Mouse (Mus musculus): ENCODE data around the gene Col3a1. TPM values are rescaled to one million over a fixed set of nuclear protein-coding genes. Genes with fewer than 3 reads are reported as not detected.

Gene Col3a1
- polyA plus RNA-seq, 1 experiment from 2014 or later = 1,953 TPM

DNA sequence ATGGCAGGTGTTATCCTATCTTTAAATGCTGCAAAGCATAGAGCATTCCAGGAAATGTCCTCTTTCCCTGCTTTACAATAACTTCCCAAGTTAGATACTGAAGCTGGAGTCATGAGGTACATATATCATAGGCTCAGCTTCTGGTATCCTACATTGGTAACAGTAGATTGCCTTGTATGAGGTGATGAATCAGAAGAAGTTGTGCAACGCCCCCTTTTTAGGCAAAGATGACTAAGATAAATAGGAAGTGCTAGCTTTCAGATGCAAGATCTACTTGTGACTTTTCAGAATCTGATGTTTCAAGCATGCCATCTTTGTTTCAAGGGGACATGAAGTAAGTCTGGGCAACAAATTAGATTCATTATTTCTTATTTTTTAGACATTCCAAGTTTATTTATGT is 6.9 kb downstream of the Col3a1 start:
- Histone ChIP-seq H3K36me3 (no peaks in the 10 kb centered on the region), H3K27me3 (replicated peaks) (no peaks in the 10 kb centered on the region), H3K9me3 (no peaks in the 10 kb centered on the region), H3K4me2 (no peak overlapping the region), H3K9ac (no peak overlapping the region), H3K4me3 (replicated peaks) (no peak overlapping the region), H3K27ac (no peak overlapping the region), H3K4me1 (no peaks in the 10 kb centered on the region)
- 66% methylated on average over 1 of the region's 1 CpGs for WGBS
- no peak for ATAC-seq (ENCODE audit: insufficient read depth, low FRiP score, low read depth)

DNA sequence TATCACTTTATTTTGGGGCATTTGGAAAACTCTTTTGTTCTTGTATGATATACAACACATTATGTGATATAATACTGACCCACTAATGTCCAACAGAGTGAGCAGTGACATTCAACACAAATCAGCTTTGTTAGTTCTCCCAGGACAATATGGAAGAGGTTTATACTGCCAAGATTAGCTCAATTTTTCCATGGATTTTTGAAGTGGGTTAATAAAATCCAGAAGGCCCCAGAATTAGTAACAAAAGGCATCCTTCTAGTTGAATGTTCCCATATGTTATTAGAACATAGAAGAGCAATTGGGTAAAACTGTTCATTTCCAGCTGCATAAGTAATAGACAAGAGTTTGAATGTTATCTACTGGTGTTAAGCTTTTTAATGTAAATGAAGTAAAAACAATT is 9.5 kb downstream of the Col3a1 start:
- no peak overlapping the region for H3K4me3 ChIP-seq (replicated peaks)
- no peak overlapping the region for H3K9ac ChIP-seq
- no peak overlapping the region for H3K4me2 ChIP-seq
- H3K4me1 ChIP-seq = no peaks in the 10 kb centered on the region
- H3K9me3 ChIP-seq = no peaks in the 10 kb centered on the region
- ATAC-seq (ENCODE audit: insufficient read depth, low FRiP score, low read depth) = no peak
- no peaks in the 10 kb centered on the region for H3K27me3 ChIP-seq (replicated peaks)
- no peaks in the 10 kb centered on the region for H3K36me3 ChIP-seq
- no peak overlapping the region for H3K27ac ChIP-seq

DNA sequence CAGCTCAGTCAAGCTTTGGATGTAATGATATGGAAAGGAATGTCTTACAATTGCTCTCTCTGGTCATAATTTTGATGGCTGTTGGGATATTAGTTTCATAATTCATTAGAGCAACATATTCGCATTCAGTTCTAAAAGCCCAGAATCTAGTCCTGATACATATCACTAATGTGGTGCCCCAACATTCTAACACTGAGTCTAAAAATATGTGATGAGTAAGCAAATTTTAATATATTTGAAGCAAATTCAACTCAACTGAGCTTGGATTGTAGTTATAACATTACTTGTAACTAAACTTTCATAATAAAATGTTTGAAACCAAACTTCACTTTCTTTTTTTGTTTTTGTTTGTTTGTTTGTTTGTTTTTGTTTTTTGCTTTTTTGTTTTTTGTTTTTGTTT is 17.8 kb downstream of the Col3a1 start:
- H3K4me3 ChIP-seq (replicated peaks) = no peak overlapping the region
- no peak overlapping the region for H3K9ac ChIP-seq
- WGBS = 86% methylated on average over 1 of the region's 1 CpGs
- H3K4me2 ChIP-seq = no peak overlapping the region
- peaks cover 8% of the 10 kb centered on the region; the same call in 1 of the 2 replicates for H3K36me3 ChIP-seq
- H3K27me3 ChIP-seq (replicated peaks) = no peaks in the 10 kb centered on the region
- ATAC-seq (ENCODE audit: insufficient read depth, low FRiP score, low read depth) = no peak
- no peaks in the 10 kb centered on the region for H3K4me1 ChIP-seq
- H3K27ac ChIP-seq = no peak overlapping the region
- no peaks in the 10 kb centered on the region for H3K9me3 ChIP-seq

DNA sequence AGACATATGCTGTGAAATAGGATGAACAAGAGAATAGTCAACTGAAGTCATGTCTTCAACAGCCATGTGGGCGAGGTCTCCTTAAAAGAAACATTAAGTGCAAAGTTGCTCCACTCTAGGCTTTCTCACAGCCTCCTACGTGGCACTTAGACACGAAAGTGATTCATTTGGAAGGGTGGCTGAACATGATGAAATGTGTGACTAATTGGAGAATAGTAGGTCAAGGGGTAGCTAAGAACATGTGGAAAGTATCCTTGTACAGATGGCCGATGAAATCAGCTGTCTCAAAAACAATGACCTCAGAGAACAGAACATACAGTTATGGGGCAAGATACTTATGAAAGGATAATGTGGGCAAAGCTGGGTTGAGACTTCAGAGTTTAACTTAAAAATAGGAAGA is 44.6 kb downstream of the Col3a1 start:
- no peak overlapping the region for H3K27ac ChIP-seq
- no peak overlapping the region for H3K9ac ChIP-seq
- 70% methylated on average over 4 of the region's 4 CpGs for WGBS
- H3K9me3 ChIP-seq = no peaks in the 10 kb centered on the region
- H3K27me3 ChIP-seq (replicated peaks) = no peaks in the 10 kb centered on the region
- H3K4me1 ChIP-seq = no peaks in the 10 kb centered on the region
- no peak overlapping the region for H3K4me3 ChIP-seq (replicated peaks)
- H3K4me2 ChIP-seq = no peak overlapping the region
- ATAC-seq (ENCODE audit: insufficient read depth, low FRiP score, low read depth) = no peak
- H3K36me3 ChIP-seq = no peaks in the 10 kb centered on the region

DNA sequence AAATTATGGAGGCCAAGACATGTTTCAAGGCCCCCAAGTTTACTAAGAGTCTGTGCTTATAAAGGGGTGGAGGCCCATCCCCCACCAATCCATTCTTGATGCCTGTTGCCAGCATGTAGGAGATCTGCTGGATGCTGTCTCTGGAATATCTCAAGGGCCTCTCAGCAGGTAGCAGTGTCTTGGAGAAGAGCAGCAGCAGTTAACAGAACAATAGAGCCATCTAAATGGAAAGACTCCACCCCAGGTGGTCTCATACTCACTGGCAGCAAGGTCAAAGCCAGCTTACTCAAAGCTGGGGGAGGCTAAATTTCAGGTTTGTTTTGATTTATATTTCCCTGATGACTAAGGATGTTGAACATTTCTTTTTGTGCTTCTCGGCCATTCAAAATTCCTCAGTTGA is 46.7 kb downstream of the Col3a1 start:
- Histone ChIP-seq H3K27ac (no peak overlapping the region), H3K9ac (no peak overlapping the region), H3K36me3 (no peaks in the 10 kb centered on the region), H3K4me2 (no peak overlapping the region), H3K27me3 (replicated peaks) (no peaks in the 10 kb centered on the region), H3K4me1 (no peaks in the 10 kb centered on the region), H3K9me3 (no peaks in the 10 kb centered on the region), H3K4me3 (replicated peaks) (no peak overlapping the region)
- WGBS = 73% methylated on average over 1 of the region's 1 CpGs
- ATAC-seq (ENCODE audit: insufficient read depth, low FRiP score, low read depth) = no peak

DNA sequence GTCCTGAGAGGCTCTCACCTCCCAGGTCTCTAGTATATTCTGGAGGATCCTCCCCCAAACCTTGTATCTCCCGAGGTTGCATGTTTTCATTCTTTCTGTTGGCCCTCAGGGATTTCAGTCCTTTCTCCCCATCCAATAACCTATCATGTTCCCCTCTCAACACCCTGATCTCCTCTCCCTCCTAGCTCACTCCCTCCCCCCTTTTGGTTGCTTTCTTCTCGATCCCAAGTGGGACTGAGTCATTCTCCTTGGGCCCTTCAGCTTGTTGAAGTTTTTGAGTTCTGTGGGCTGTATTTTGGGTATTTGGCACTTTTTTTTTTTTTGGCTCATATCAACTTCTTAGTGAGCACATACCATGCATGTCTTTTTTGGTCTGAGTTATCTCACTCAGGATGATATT is 47.8 kb downstream of the Col3a1 start:
- Histone ChIP-seq H3K4me3 (replicated peaks) (no peak overlapping the region), H3K27ac (no peak overlapping the region), H3K4me1 (no peaks in the 10 kb centered on the region), H3K9ac (no peak overlapping the region), H3K27me3 (replicated peaks) (no peaks in the 10 kb centered on the region), H3K9me3 (no peaks in the 10 kb centered on the region), H3K4me2 (no peak overlapping the region), H3K36me3 (no peaks in the 10 kb centered on the region)
- no peak for ATAC-seq (ENCODE audit: insufficient read depth, low FRiP score, low read depth)
- 61% methylated on average over 2 of the region's 2 CpGs for WGBS

DNA sequence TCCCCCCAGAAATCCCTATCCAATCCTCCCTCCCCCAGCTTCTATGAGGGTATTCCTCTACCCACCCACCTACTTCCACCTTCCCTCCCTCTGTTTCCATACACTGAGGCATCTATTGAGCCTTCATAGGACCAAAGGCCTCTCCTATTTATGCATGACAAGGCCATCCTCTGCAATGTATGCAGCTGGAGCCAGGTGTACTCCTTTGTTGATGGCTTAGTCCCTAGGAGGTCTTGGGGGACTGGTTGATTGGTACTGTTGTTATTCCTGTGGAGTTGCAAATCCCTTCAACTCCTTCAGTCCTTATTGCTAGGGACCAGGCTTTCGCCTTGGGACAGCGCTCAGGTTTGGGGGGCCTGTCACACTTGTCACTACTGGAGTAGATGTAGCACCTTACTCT is 48.3 kb downstream of the Col3a1 start:
- Histone ChIP-seq H3K27ac (no peak overlapping the region), H3K4me3 (replicated peaks) (no peak overlapping the region), H3K4me1 (no peaks in the 10 kb centered on the region), H3K9ac (no peak overlapping the region), H3K27me3 (replicated peaks) (no peaks in the 10 kb centered on the region), H3K4me2 (no peak overlapping the region), H3K36me3 (no peaks in the 10 kb centered on the region), H3K9me3 (no peaks in the 10 kb centered on the region)
- no peak for ATAC-seq (ENCODE audit: insufficient read depth, low FRiP score, low read depth)
- 82% methylated on average over 2 of the region's 2 CpGs for WGBS

DNA sequence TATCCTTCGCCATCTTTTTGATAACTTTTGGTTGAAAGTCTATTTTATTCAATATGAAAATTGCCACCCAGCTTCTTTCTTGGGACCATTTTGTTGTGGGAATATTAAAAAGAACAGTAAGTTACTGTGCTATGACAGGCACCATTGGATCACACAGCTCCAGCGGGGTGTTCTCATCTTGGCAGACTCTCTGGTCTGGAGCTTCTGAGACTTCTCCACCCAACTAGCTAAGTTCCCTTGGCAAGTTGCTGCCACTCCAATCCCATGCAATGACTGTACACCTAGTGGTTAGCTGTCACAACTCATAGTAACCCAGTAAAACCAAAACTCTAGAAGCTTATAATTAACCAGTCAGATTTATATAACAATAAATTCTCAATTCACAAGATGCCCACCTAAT is 51.9 kb downstream of the Col3a1 start:
- Histone ChIP-seq H3K4me2 (no peak overlapping the region), H3K4me3 (replicated peaks) (no peak overlapping the region), H3K9me3 (no peaks in the 10 kb centered on the region), H3K27me3 (replicated peaks) (no peaks in the 10 kb centered on the region), H3K4me1 (no peaks in the 10 kb centered on the region), H3K27ac (no peak overlapping the region), H3K9ac (no peak overlapping the region), H3K36me3 (peaks cover 7% of the 10 kb centered on the region; the same call in 1 of the 2 replicates)
- ATAC-seq (ENCODE audit: insufficient read depth, low FRiP score, low read depth) = no peak
- 87% methylated on average over 2 of the region's 2 CpGs for WGBS

DNA sequence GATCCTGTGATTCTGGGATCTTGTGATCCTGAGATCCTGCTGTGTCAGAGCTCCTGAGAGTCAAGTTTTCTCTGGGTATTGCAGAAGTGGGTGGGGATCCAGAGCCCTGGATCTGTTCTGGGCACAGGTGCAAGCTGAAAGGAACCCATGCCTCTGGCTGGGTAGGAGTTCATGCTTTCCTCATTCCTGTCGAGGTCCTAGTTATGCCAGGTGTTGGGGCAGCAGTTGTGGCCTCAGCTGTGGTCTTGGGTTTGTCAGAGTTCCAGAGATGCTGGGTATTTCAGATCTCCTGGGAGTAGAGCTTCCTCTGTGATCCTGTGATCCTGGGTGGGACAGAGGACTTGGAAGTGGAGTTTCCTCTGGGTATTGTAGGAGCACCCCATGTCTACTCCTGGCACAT is 54.1 kb downstream of the Col3a1 start:
- whole genome bisulfite sequencing = 65% methylated on average over 1 of the region's 1 CpGs
- no peaks in the 10 kb centered on the region for H3K9me3 ChIP-seq
- ATAC-seq (ENCODE audit: insufficient read depth, low FRiP score, low read depth) = no peak
- no peaks in the 10 kb centered on the region for H3K27me3 ChIP-seq (replicated peaks)
- no peaks in the 10 kb centered on the region for H3K4me1 ChIP-seq
- H3K36me3 ChIP-seq = peaks cover 7% of the 10 kb centered on the region; the same call in 1 of the 2 replicates
- H3K27ac ChIP-seq = no peak overlapping the region
- no peak overlapping the region for H3K4me2 ChIP-seq
- no peak overlapping the region for H3K4me3 ChIP-seq (replicated peaks)
- H3K9ac ChIP-seq = no peak overlapping the region

DNA sequence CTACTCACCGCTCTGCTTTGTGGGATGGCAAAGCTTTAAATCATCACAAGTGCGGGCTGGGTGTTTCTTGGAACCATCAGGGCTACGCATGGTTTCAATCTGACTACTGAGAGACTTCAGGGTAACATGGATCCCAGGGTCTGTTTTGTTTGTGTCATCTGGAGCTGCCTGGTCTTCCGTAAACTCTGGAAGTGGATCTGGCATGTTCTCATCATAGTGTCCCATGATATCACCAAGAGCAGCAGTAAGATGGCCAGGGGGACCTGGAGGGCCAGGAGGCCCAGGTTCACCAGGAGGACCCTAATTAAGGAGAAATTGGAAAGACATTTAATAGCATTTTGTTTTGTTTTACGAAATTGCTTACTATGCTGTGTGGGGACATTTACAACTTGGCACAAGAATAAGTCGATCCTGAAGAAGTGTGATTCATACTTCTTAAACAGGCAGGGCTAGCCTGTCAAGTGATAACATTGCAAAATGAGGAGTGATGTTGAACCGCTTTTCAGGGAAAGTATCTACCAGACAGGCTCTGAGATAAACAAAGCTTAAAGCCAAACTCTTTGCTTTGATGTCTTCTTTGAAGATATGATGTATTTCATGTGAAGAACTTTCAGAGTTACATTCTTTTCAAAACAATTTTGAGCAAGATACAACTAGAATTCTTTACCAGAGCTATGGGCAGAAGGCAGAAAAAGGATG is 68.8 kb downstream of the Col3a1 start:
- no peaks in the 10 kb centered on the region for H3K36me3 ChIP-seq
- no peak overlapping the region for H3K27ac ChIP-seq
- H3K4me2 ChIP-seq = no peak overlapping the region
- no peaks in the 10 kb centered on the region for H3K9me3 ChIP-seq
- no peak overlapping the region for H3K9ac ChIP-seq
- no peak overlapping the region for H3K4me3 ChIP-seq (replicated peaks)
- no peaks in the 10 kb centered on the region for H3K27me3 ChIP-seq (replicated peaks)
- no peaks in the 10 kb centered on the region for H3K4me1 ChIP-seq
- WGBS = 67% methylated on average over 7 of the region's 7 CpGs
- ATAC-seq (ENCODE audit: insufficient read depth, low FRiP score, low read depth) = no peak

DNA sequence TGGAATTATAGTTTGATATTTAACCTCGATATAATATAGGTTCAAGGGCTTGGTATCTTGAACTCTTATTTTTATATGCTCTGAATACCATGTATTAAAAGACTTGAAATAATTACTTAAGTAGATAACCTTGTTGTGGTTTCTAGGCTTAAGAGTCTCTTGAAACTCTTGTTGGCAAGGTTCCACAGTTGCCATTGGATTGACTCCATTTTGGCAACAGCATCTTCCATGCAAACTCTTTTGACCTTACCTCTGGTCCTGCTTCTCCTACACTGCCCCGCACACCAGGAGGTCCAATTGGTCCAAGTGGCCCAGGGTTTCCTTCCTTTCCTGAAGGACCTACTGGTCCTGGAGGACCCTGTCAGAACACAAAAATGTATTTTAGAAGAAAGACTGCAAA is 70.5 kb downstream of the Col3a1 start:
- Histone ChIP-seq H3K9me3 (no peaks in the 10 kb centered on the region), H3K27ac (no peak overlapping the region), H3K4me1 (no peaks in the 10 kb centered on the region), H3K27me3 (replicated peaks) (no peaks in the 10 kb centered on the region), H3K4me2 (no peak overlapping the region), H3K36me3 (no peaks in the 10 kb centered on the region), H3K9ac (no peak overlapping the region), H3K4me3 (replicated peaks) (no peak overlapping the region)
- WGBS = 83% methylated on average over 2 of the region's 2 CpGs
- ATAC-seq (ENCODE audit: insufficient read depth, low FRiP score, low read depth) = no peak

Data from stomach, embryonic 15.5 days (tissue).